Mouse (Mus musculus): ENCODE data around the gene Gm28710. TPM values are rescaled to one million over a fixed set of nuclear protein-coding genes. Genes with fewer than 3 reads are reported as not detected.

The Gm28710 gene
- polyA plus RNA-seq, 1 experiment = 0.90 TPM

- no peaks in the 10 kb centered on the region for H3K27me3 ChIP-seq (ENCODE audit: control insufficient read depth, insufficient read depth, low read length)
- H3K4me1 ChIP-seq (ENCODE audit: control insufficient read depth, insufficient read depth, low read length) = no peaks in the 10 kb centered on the region
- TF ChIP-seq CTCF (IDR thresholded peaks at IDR 0.05; ENCODE audit: control insufficient read depth, insufficient read depth, insufficient replicate concordance, low read depth, low read length) = no peak
- no peak for TF ChIP-seq POLR2A (IDR thresholded peaks at IDR 0.05; ENCODE audit: control insufficient read depth, low read depth, low read length)
- no peak overlapping the region for H3K4me3 ChIP-seq (ENCODE audit: control insufficient read depth, low read depth, low read length)
- no peaks in the 10 kb centered on the region for H3K36me3 ChIP-seq (ENCODE audit: control insufficient read depth, insufficient read depth, low read length)
- no peak overlapping the region for H3K27ac ChIP-seq (ENCODE audit: control insufficient read depth, insufficient read depth, low read depth, low read length)
These were observed 77.8 kb downstream of the Gm28710 start for GRCm38 (mm10) chr5:16869309-16869915.

- TF ChIP-seq CTCF (IDR thresholded peaks at IDR 0.05; ENCODE audit: control insufficient read depth, insufficient read depth, insufficient replicate concordance, low read depth, low read length) (no peak), POLR2A (IDR thresholded peaks at IDR 0.05; ENCODE audit: control insufficient read depth, low read depth, low read length) (no peak)
- Histone ChIP-seq H3K4me3 (ENCODE audit: control insufficient read depth, low read depth, low read length) (no peak overlapping the region), H3K27ac (ENCODE audit: control insufficient read depth, insufficient read depth, low read depth, low read length) (no peak overlapping the region), H3K36me3 (ENCODE audit: control insufficient read depth, insufficient read depth, low read length) (no peaks in the 10 kb centered on the region), H3K4me1 (ENCODE audit: control insufficient read depth, insufficient read depth, low read length) (no peaks in the 10 kb centered on the region), H3K27me3 (ENCODE audit: control insufficient read depth, insufficient read depth, low read length) (no peaks in the 10 kb centered on the region)
These were observed 102.6 kb downstream of the Gm28710 start for GRCm38 (mm10) chr5:16894161-16894560.

- TF ChIP-seq POLR2A (IDR thresholded peaks at IDR 0.05; ENCODE audit: control insufficient read depth, low read depth, low read length) (no peak), CTCF (IDR thresholded peaks at IDR 0.05; ENCODE audit: control insufficient read depth, insufficient read depth, insufficient replicate concordance, low read depth, low read length) (no peak)
- H3K36me3 ChIP-seq (ENCODE audit: control insufficient read depth, insufficient read depth, low read length) = no peaks in the 10 kb centered on the region
- H3K27me3 ChIP-seq (ENCODE audit: control insufficient read depth, insufficient read depth, low read length) = no peaks in the 10 kb centered on the region
- H3K27ac ChIP-seq (ENCODE audit: control insufficient read depth, insufficient read depth, low read depth, low read length) = no peak overlapping the region
- H3K4me1 ChIP-seq (ENCODE audit: control insufficient read depth, insufficient read depth, low read length) = no peaks in the 10 kb centered on the region
- no peak overlapping the region for H3K4me3 ChIP-seq (ENCODE audit: control insufficient read depth, low read depth, low read length)
These were observed 128.2 kb downstream of the Gm28710 start for GRCm38 (mm10) chr5:16919791-16920190.

- TF ChIP-seq POLR2A (IDR thresholded peaks at IDR 0.05; ENCODE audit: control insufficient read depth, low read depth, low read length) (no peak), CTCF (IDR thresholded peaks at IDR 0.05; ENCODE audit: control insufficient read depth, insufficient read depth, insufficient replicate concordance, low read depth, low read length) (no peak)
- H3K27ac ChIP-seq (ENCODE audit: control insufficient read depth, insufficient read depth, low read depth, low read length) = no peak overlapping the region
- no peaks in the 10 kb centered on the region for H3K4me1 ChIP-seq (ENCODE audit: control insufficient read depth, insufficient read depth, low read length)
- H3K36me3 ChIP-seq (ENCODE audit: control insufficient read depth, insufficient read depth, low read length) = no peaks in the 10 kb centered on the region
- H3K4me3 ChIP-seq (ENCODE audit: control insufficient read depth, low read depth, low read length) = no peak overlapping the region
- no peaks in the 10 kb centered on the region for H3K27me3 ChIP-seq (ENCODE audit: control insufficient read depth, insufficient read depth, low read length)
These were observed 130.9 kb downstream of the Gm28710 start for GRCm38 (mm10) chr5:16922473-16922872.

Other genes with a start within 250 kb of the Gm28710 start
- 0.30 and 0.41 TPM in 2 replicates for gene Hgf, start 238.3 kb upstream of the Gm28710 start, polyA plus RNA-seq (2012; rRNA removed)

Data from testis, adult 2 months (tissue).